Mouse (Mus musculus): ENCODE data around the gene Cstad.

Gene Cstad

DNA sequence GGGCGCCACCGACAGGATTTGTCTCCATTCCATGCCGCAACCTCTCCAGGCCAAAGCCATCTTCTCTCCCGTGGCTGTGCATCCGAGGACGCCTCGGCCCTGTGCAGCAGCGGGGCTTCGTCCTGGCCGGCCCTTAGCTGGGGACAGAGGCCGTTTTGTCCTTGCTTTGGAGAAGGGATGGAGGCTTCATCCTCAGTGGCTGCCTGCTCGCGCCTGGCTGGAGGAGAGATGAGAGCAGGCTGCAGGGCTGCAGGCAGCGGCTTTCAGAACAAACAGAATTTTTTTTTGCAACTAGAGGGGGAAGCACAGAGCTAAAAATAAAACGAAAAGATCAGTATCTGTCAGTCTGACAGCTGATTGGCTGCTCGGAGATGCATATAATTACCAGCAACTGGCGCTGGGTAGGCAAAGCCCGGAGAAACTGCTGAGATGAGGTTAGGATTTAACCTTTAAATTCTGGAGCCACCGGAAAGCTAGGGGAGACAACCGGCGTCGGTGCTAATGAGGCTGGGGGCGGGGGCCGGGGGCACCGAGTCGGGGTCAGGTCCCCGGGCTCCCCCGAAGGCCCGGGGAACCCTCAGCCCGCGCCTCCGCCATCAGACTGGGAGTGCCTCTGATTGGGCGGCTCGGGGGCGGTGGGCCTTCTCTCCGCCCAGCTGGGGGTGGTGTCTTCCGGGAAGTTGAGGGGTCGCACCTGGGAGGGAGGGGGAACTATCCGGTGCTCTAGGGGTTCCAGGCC is at the start of gene Cstad:
Gene Cstad, plus strand, starts transcription at position 400 of the 739 bp plus-strand sequence.
- peak; percentile 44 to 71 for DNase-seq (ENCODE audit: low spot score in 2 of 2)

DNA sequence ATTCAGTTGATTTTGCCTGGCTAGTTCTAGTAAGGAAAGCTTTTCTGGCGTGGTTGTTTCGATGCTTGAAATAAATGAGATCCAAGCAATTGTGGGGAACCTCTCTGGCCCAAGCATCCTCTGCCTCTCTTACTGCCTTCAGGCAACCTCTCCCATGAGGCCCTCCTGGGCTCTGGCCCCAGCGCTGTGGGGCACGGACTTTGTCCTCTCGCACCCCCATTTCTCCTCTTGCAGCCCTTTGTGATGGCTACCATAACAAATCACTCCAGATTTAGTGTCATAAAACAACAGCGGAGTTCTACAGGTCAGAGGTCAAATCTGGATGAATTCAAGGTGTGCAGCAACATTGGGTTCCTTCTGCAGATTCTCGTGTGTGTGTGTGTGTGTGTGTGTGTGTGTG is 49.1 kb upstream of the Cstad start:
- no peak for DNase-seq (ENCODE audit: low spot score in 2 of 2)

- no peak for DNase-seq (ENCODE audit: low spot score in 2 of 2)
Observed at GRCm38 (mm10) chr2:30546219-30546618, 48.6 kb upstream of the Cstad start.

GRCm38 (mm10) chr2:30547455-30548217 is 47.2 kb upstream of the Cstad start:
- DNase-seq (ENCODE audit: low spot score in 2 of 2), result peak in 1 of 2 experiments; percentile 45

- no peak for DNase-seq (ENCODE audit: low spot score in 2 of 2)
Observed at GRCm38 (mm10) chr2:30551579-30551978, 43.3 kb upstream of the Cstad start.

- peak in 1 of 2 experiments; percentile 38 for DNase-seq (ENCODE audit: low spot score in 2 of 2)
Observed at GRCm38 (mm10) chr2:30553851-30554540, 40.8 kb upstream of the Cstad start.

- DNase-seq (ENCODE audit: low spot score in 2 of 2), result no peak
Observed at GRCm38 (mm10) chr2:30555257-30555656, 39.6 kb upstream of the Cstad start.

DNA sequence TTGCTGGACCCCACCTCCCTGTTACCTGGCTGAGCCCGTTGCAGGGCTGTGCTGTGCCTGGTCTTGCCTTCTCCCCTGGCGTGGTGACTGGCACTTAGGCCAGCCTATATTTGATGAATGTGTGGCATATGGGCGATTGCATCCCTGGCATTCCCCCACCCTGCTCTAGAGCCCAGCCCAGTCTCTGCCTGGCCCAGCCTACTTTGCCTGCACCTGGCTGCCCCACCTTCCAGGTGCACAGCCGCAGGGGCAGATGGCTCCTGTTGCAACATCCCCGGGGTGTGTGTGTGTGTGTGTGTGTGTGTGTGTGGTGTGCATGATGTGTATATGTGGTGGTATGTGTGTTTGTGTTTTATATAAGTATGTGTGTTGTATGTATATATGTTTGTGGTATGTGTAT is 38.3 kb upstream of the Cstad start:
- no peak for DNase-seq (ENCODE audit: low spot score in 2 of 2)

GRCm38 (mm10) chr2:30559552-30559951 is 35.3 kb upstream of the Cstad start:
- no peak for DNase-seq (ENCODE audit: low spot score in 2 of 2)

- DNase-seq (ENCODE audit: low spot score in 2 of 2), result no peak
Observed at GRCm38 (mm10) chr2:30562553-30562952, 32.3 kb upstream of the Cstad start.

- DNase-seq (ENCODE audit: low spot score in 2 of 2), result no peak
Observed at GRCm38 (mm10) chr2:30571647-30572046, 23.2 kb upstream of the Cstad start.

- no peak for DNase-seq (ENCODE audit: low spot score in 2 of 2)
Observed at GRCm38 (mm10) chr2:30573522-30573921, 21.3 kb upstream of the Cstad start.

DNA sequence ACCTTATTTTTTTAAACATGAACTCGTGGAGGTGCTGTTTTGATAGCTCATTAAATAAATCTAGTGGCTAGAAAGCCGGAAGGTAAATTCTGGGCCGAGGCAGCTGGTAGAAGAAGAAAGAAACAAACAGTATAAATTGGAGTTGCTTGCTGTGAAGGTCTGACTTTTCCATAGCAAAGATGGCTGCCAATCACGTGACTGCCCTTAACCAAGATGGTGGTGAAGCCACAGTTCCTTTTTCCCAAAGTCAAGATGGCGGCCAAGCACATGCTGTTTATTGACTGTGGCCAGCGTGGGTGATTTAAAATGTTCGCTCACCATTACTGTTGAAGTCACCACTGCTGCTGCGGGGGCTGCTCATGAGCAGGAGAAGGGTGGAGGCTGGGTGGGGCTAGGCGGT is 17.8 kb upstream of the Cstad start:
- no peak for DNase-seq (ENCODE audit: low spot score in 2 of 2)

- DNase-seq (ENCODE audit: low spot score in 2 of 2), result no peak
Observed at GRCm38 (mm10) chr2:30578006-30578405, 16.8 kb upstream of the Cstad start.

DNA sequence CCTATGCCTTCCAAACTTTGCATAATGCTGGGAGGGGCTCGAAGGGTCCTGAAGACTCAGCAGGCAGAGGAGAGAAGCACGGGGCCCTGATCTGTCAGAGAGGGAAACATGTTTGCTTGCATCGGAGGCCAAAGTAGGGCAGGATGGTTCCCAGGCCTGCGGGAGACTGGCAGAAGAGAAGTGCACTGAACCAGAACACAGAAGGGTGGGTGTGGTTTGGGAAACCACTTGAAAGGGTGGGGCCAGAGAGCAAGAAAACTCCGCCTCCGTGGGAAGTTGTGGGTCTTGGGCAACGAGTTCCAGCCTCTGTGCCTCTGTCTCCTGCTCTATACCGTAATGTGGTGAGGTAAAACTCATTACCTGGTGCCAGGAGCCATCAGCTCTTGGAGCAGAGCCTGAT is 7.7 kb upstream of the Cstad start:
- DNase-seq (ENCODE audit: low spot score in 2 of 2), result peak in 1 of 2 experiments; percentile 64

DNA sequence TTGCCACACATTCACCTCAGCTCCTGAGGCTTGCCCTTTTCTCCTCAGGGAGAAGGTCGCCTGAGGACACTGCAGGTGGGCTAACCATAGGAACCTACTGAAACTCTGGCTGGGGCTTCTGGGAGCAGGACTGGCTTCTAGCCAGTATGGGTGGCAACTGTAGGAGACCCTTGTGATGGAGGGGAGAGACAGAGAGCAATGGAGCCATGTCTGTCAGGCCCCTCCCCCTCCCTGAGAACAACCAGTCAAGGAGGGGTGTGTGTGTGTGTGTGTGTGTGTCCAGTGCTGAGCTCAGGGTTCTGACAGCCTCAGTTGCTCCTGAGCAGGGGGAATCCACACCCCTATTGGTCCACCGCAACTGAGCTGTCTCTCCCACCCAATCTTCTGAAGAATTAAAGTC is 7.2 kb upstream of the Cstad start:
- no peak for DNase-seq (ENCODE audit: low spot score in 2 of 2)

GRCm38 (mm10) chr2:30588985-30589511 is 5.8 kb upstream of the Cstad start:
- no peak for DNase-seq (ENCODE audit: low spot score in 2 of 2)

DNA sequence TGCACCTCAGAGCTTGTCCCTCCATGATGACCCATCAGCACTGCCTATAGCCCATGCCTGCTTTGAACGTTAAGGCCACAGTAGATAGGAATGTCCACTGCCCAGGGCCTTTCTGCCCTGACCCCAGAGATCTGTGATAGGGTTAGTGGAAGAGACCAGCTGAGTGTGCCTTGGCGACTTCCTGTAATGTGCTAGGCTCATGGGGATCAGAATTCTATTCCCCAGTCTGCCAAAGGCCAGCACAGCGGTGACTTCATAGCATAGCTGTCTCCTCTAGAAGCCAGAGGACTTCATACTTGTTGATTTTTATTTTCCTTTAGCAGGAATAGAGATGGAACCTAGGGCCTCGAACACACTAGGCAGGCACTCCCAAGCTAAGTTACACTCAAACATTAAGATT is 5.1 kb upstream of the Cstad start:
- no peak for DNase-seq (ENCODE audit: low spot score in 2 of 2)

DNA sequence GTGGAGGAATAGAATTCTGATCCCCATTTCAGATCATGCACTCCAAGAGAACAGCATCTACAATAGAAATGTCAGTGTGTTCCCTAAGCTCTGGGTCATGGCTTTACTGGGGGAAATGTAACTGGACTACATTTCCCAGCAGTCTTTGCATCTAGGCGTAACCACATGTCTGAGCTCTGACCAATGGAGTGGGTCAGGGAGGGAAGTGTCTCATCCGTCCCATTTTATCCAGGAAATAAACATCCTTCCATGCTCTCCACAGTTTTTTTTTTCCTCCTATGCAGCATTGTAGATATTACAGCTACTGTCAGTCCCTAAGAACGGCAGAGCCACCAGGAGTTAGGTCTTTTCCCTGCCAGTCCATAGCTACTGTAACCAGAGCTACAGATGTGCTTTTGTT is 3.9 kb upstream of the Cstad start:
- DNase-seq (ENCODE audit: low spot score in 2 of 2), result no peak

DNA sequence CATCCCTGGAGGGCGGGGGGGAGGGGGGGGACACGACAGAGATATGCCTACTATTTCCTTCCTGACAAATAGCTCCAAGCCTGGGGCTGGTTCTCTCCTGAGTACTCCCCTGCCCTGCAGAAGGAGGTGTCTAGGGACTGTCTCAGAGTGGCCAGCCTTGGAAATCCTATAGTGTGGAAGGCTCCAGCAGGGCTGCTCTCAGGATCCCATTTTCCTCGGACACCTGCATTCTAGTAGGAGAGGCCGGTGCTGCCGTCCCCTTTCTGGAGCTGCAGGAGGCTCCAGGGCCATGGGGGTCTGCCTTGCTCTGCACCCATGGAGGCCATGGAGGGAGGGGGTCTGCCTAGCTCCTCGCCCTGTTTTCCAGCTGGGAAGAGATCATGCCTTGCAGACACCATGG is 2.4 kb upstream of the Cstad start:
- no peak for DNase-seq (ENCODE audit: low spot score in 2 of 2)

- no peak for DNase-seq (ENCODE audit: low spot score in 2 of 2)
Observed at GRCm38 (mm10) chr2:30592951-30593350, 1.9 kb upstream of the Cstad start.

DNA sequence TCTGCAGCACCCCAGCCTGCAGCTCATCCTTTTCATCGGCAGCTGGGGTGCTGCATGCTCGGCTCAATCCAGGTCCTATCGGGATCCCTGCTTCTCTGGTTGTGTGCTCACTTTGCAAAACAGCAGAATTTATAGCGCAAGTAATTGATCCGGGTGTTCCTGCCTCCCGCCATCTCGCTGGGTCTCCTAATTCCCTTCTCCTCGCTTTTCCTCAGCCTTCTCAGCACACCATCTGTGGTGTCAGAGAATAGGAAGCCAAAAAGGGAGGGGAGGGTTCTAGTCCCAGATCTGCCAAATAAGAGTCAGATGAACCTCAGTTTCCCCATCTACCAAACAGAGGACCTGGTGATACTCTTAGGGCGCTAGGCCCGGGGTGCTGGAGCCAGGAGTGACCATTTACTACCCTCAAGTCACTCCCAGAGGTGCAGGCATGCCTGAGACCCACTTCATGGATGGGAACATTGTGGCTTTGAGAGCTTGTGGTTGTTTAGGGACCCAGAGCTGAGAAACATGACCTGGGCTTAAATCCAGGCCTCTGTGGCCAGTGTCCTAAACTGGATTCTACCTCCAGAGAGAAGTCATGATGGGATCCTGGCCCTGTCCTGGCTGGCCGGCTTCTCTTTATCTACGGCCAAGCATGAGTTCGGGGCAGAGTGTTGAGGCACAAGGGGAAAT is 1.1 kb upstream of the Cstad start:
- DNase-seq (ENCODE audit: low spot score in 2 of 2), result no peak
